ENCODE assay signal across 8 mouse cellular contexts in genomic region chr10:118592648-118593368, GRCm38 (mm10).
DNase-seq lines count a peak whose midpoint lies in the region; ATAC-seq and TF ChIP-seq lines count a peak whose summit lies in the region.

No protein-coding gene starts in this region.

- peak; percentile 57 for ATAC-seq in Patski
- ATAC-seq in forebrain, embryonic 15.5 days (replicated peaks) = peak; percentile 72
- peak; percentile 59; the same call in 1 of the 2 replicates for ATAC-seq in hindbrain, embryonic 13.5 days (ENCODE audit: low FRiP score)
- ATAC-seq in erythroid progenitor cell, adult 5-6 weeks (replicated peaks; ENCODE audit: low FRiP score, poor library complexity, severe bottlenecking) = no peak

- CTCF ChIA-PET in Patski (lab: Charles Lee) = interaction anchor here (1.5 kb wide), 1 partner anchor 487 kb away, joined by 12 read pairs; no protein-coding TSS in a partner anchor

- no peak overlapping the region for H3K9ac ChIP-seq in forebrain, embryonic 15.5 days (replicated peaks)
- no peak overlapping the region for H3K9ac ChIP-seq in hindbrain, embryonic 13.5 days

- 35% methylated on average over 16 of the region's 16 CpGs for WGBS in forebrain, embryonic 15.5 days
- 37% methylated on average over 16 of the region's 16 CpGs for WGBS in hindbrain, embryonic 13.5 days

- no peaks in the 10 kb centered on the region for H3K27me3 ChIP-seq in Patski
- H3K27me3 ChIP-seq in forebrain, embryonic 15.5 days = no peaks in the 10 kb centered on the region
- no peaks in the 10 kb centered on the region for H3K27me3 ChIP-seq in hindbrain, embryonic 13.5 days

- DNase-seq in Patski (ENCODE audit: low read depth, low spot score) = no peak
- peak; percentile 51 for DNase-seq in c-Kit-positive CD71-positive TER-119-positive erythroid progenitor cells, embryonic 14.5 days (ENCODE audit: low spot score)
- peak; percentile 90 to 91 for DNase-seq in layer of hippocampus, postnatal 10 days (ENCODE audit: low spot score in 2 of 2)
- peak; percentile 72 for DNase-seq in mesoderm, embryonic 11.5 days (ENCODE audit: low read depth, low spot score)
- DNase-seq in right cerebral cortex, postnatal 4 days = peak; percentile 92

- no peaks in the 10 kb centered on the region for H3K9me3 ChIP-seq in forebrain, embryonic 15.5 days
- no peaks in the 10 kb centered on the region for H3K9me3 ChIP-seq in hindbrain, embryonic 13.5 days

- in situ Hi-C loops in Patski (cut with MboI; ENCODE audit: low pct_unique_long_range_greater_than_20kb) = loop anchor here (5.0 kb wide), 1 partner anchor 484 kb away; no protein-coding TSS in a partner anchor

- peak; percentile 86 for TF ChIP-seq CTCF in Patski (IDR thresholded peaks at IDR 0.05)

- peaks cover 4% of the 10 kb centered on the region for H3K4me1 ChIP-seq in forebrain, embryonic 15.5 days
- peaks cover 4% of the 10 kb centered on the region; the same call in 1 of the 2 replicates for H3K4me1 ChIP-seq in hindbrain, embryonic 13.5 days (replicated peaks)

- POLR2A ChIA-PET in Patski (lab: Charles Lee) = interaction anchor here (0.5 kb wide), 1 partner anchor 21 kb away, joined by 4 read pairs; no protein-coding TSS in a partner anchor

- H3K4me2 ChIP-seq in forebrain, embryonic 15.5 days (replicated peaks) = no peak overlapping the region
- no peak overlapping the region for H3K4me2 ChIP-seq in hindbrain, embryonic 13.5 days

- no peak overlapping the region for H3K27ac ChIP-seq in forebrain, embryonic 15.5 days (replicated peaks)
- no peak overlapping the region for H3K27ac ChIP-seq in hindbrain, embryonic 13.5 days

- H3K36me3 ChIP-seq in forebrain, embryonic 15.5 days = no peaks in the 10 kb centered on the region
- H3K36me3 ChIP-seq in hindbrain, embryonic 13.5 days = no peaks in the 10 kb centered on the region

- H3K4me3 ChIP-seq in forebrain, embryonic 15.5 days = no peak overlapping the region
- no peak overlapping the region for H3K4me3 ChIP-seq in hindbrain, embryonic 13.5 days
